Comparison of ENCODE assay signal across 24 mouse cellular contexts in genomic region chr9:32502256-32503010, GRCm38 (mm10). TPM values are rescaled to one million over a fixed set of nuclear protein-coding genes. Genes with fewer than 3 reads are reported as not detected.
DNase-seq lines count a peak whose midpoint lies in the region; ATAC-seq and TF ChIP-seq lines count a peak whose summit lies in the region.
"Had no signal": no experiment of that assay in that cellular context is flagged by ENCODE, and none has a peak within 500 bp of the region (broad histone marks: within the 10 kb centered on the region; RNA-seq: fewer than 3 reads in every experiment).

No protein-coding gene starts in this region.

- no peak overlapping the region for H3K9ac ChIP-seq in kidney, embryonic 15.5 days
- H3K9ac ChIP-seq: forebrain, embryonic 13.5 days; hindbrain, embryonic 12.5 days; limb, embryonic 13.5 days; liver, embryonic 13.5 days; lung, embryonic 14.5 days; neural tube, embryonic 13.5 days had no signal

- no peak for TF ChIP-seq POLR2A in bone marrow macrophage, adult 2 months (IDR thresholded peaks at IDR 0.05; ENCODE audit: borderline replicate concordance, low read depth, low read length)

- no peak overlapping the region for H3K4me2 ChIP-seq in kidney, embryonic 15.5 days
- H3K4me2 ChIP-seq: forebrain, embryonic 13.5 days; hindbrain, embryonic 12.5 days; limb, embryonic 13.5 days; liver, embryonic 13.5 days; lung, embryonic 14.5 days; neural tube, embryonic 13.5 days had no signal

- TF ChIP-seq CTCF in bone marrow macrophage, adult 2 months (IDR thresholded peaks at IDR 0.05; ENCODE audit: low read depth, low read length) = no peak

- H3K4me3 ChIP-seq in kidney, embryonic 15.5 days (replicated peaks) = no peak overlapping the region
- H3K4me3 ChIP-seq in bone marrow macrophage, adult 2 months (ENCODE audit: insufficient read depth, low read length) = no peak overlapping the region
- H3K4me3 ChIP-seq: forebrain, embryonic 13.5 days; heart, embryonic 10.5 days; hindbrain, embryonic 12.5 days; limb, embryonic 13.5 days; liver, embryonic 13.5 days; midbrain, embryonic 10.5 days; neural tube, embryonic 13.5 days had no signal

- 75% methylated on average over 11 of the region's 11 CpGs for WGBS in kidney, embryonic 15.5 days

- peaks cover 66% of the 10 kb centered on the region for H3K4me1 ChIP-seq in kidney, embryonic 15.5 days
- H3K4me1 ChIP-seq in bone marrow macrophage, adult 2 months (ENCODE audit: control insufficient read depth, insufficient read depth, low read length) = peaks cover 82% of the 10 kb centered on the region
- H3K4me1 ChIP-seq: forebrain, embryonic 13.5 days; neural tube, embryonic 13.5 days had no signal

- H3K36me3 ChIP-seq in kidney, embryonic 15.5 days = no peaks in the 10 kb centered on the region
- H3K36me3 ChIP-seq: G1E; heart, embryonic 10.5 days; hindbrain, embryonic 12.5 days; limb, embryonic 13.5 days; liver, embryonic 13.5 days; midbrain, embryonic 10.5 days; neural tube, embryonic 13.5 days had no signal

- no peak for ATAC-seq in kidney, embryonic 15.5 days (replicated peaks; ENCODE audit: low FRiP score)
- ATAC-seq in megakaryocyte progenitor cell, adult 5-6 weeks (replicated peaks; ENCODE audit: poor library complexity) = peak; percentile 36
- ATAC-seq: CD4-positive, CD25-positive, alpha-beta regulatory T cell, adult 4 months; forebrain, embryonic 13.5 days; inflammation-experienced regulatory T-cells, adult 6 months had no signal

- DNase-seq in kidney, postnatal 4 days = no peak
- DNase-seq in A20 (ENCODE audit: low read depth, low spot score) = peak; percentile 58
- no peak for DNase-seq in Muller cell, postnatal 12 days (ENCODE audit: inconsistent ontology term)
- DNase-seq in layer of hippocampus, postnatal 25 days (ENCODE audit: extremely low spot score in 1 of 2, low spot score in 1 of 2) = no peak
- DNase-seq: adrenal gland, postnatal 36 days; cerebellum, adult 8-10 months; gastrocnemius, postnatal 10 days; heart, postnatal 10 days; liver, embryonic 13.5 days; lung, embryonic 14.5 days; lung, postnatal 36 days; right cerebral cortex, adult 18-20 months had no signal

- H3K27ac ChIP-seq in kidney, embryonic 15.5 days = peak overlapping the region; percentile 78; the same call in 1 of the 2 replicates
- peak overlapping the region; percentile 93 for H3K27ac ChIP-seq in bone marrow macrophage, adult 2 months (ENCODE audit: insufficient read depth, low read depth, low read length)
- H3K27ac ChIP-seq: forebrain, embryonic 13.5 days; heart, embryonic 10.5 days; hindbrain, embryonic 12.5 days; limb, embryonic 13.5 days; liver, embryonic 13.5 days; midbrain, embryonic 10.5 days; neural tube, embryonic 13.5 days had no signal

- no peaks in the 10 kb centered on the region for H3K27me3 ChIP-seq in kidney, embryonic 15.5 days
- H3K27me3 ChIP-seq: forebrain, embryonic 13.5 days; hindbrain, embryonic 12.5 days; limb, embryonic 13.5 days; neural tube, embryonic 13.5 days had no signal

- H3K9me3 ChIP-seq in kidney, embryonic 15.5 days (replicated peaks) = no peaks in the 10 kb centered on the region
- H3K9me3 ChIP-seq: forebrain, embryonic 13.5 days; heart, embryonic 10.5 days; hindbrain, embryonic 12.5 days; limb, embryonic 13.5 days; liver, embryonic 13.5 days; midbrain, embryonic 10.5 days; neural tube, embryonic 13.5 days had no signal

RNA-seq across cellular contexts. Expression of gene Fli1, which starts 40.2 kb away (rescaled TPM):
- polyA plus RNA-seq in kidney, embryonic 15.5 days (2015; fragmentation: Nextera tagmentation; extraction: Ambion mirVana) = 28.3 and 31.0 TPM in 2 replicates
- 124 and 127 TPM in 2 replicates for polyA plus RNA-seq in bone marrow macrophage, adult 2 months (2012; ENCODE audit: insufficient read depth, insufficient read length, missing spikeins)
- 80.2 and 93.2 TPM in 2 replicates for total RNA-seq in megakaryocyte progenitor cell, adult 5-6 weeks (2015)
- 104 and 107 TPM in 2 replicates for total RNA-seq in megakaryocyte progenitor cell, adult 5-6 weeks (2017)
- 1 to 10 TPM; 4.6 to 5.3 TPM for total RNA-seq in layer of hippocampus, postnatal 25 days (2021)

Comparison
In these comparisons a context has a peak if more than half of its experiments do, and no peak if none do; other contexts are left out.
1. RNA of gene Fli1, which starts 40.2 kb away (total RNA-seq): 80.2 to 107 TPM in megakaryocyte progenitor cell, adult 5-6 weeks; 4.6 to 5.3 TPM in layer of hippocampus, postnatal 25 days; every median in the first group is over 10 times any median in the second.